Comparison of ENCODE assay signal across 8 mouse cellular contexts in genomic region chr2:152293179-152293726, GRCm38 (mm10). TPM values are rescaled to one million over a fixed set of nuclear protein-coding genes. Genes with fewer than 3 reads are reported as not detected.
DNase-seq lines count a peak whose midpoint lies in the region; ATAC-seq lines count a peak whose summit lies in the region.

No protein-coding gene starts in this region.

- no peaks in the 10 kb centered on the region for H3K9me3 ChIP-seq in heart, embryonic 14.5 days (ENCODE audit: control insufficient read depth, low read length)
- no peaks in the 10 kb centered on the region for H3K9me3 ChIP-seq in hindbrain, embryonic 11.5 days (ENCODE audit: control insufficient read depth, low read length)

- H3K4me1 ChIP-seq in heart, embryonic 14.5 days (ENCODE audit: control insufficient read depth in 2 of 2, insufficient read depth in 2 of 2, low read length in 2 of 2), result peaks cover 8 to 28% of the 10 kb centered on the region in 2 experiments
- peaks cover 4% of the 10 kb centered on the region for H3K4me1 ChIP-seq in hindbrain, embryonic 11.5 days (replicated peaks; ENCODE audit: control insufficient read depth, insufficient read depth, low read length)

- H3K27ac ChIP-seq in heart, embryonic 14.5 days (replicated peaks in 1 of 2; ENCODE audit: control insufficient read depth in 1 of 2, insufficient read depth in 1 of 2, low read depth in 2 of 2, low read length in 2 of 2), result peak overlapping the region in 1 of 2 experiments; percentile 17; a peak in 2 of 4 replicates
- no peak overlapping the region for H3K27ac ChIP-seq in hindbrain, embryonic 11.5 days (ENCODE audit: low read depth, low read length)

- intact Hi-C loops in heart, postnatal 25 days (cut with DNase I), result no loop called here

- peak overlapping the region; percentile 65 for H3K4me2 ChIP-seq in heart, embryonic 14.5 days (ENCODE audit: low read length)
- H3K4me2 ChIP-seq in hindbrain, embryonic 11.5 days (replicated peaks; ENCODE audit: low read depth, low read length), result peak overlapping the region; percentile 71

- ATAC-seq in heart, embryonic 14.5 days (ENCODE audit: insufficient number of reproducible peaks, insufficient read depth, low FRiP score, low read depth), result peak; percentile 28; the same call in 1 of the 2 replicates
- peak; percentile 82 for ATAC-seq in hindbrain, embryonic 11.5 days (ENCODE audit: low FRiP score)

- peak overlapping the region; percentile 94 for H3K9ac ChIP-seq in heart, embryonic 14.5 days (ENCODE audit: low read length)
- peak overlapping the region; percentile 47; the same call in 1 of the 2 replicates for H3K9ac ChIP-seq in hindbrain, embryonic 11.5 days (ENCODE audit: low read depth, low read length)

- H3K27me3 ChIP-seq in heart, embryonic 14.5 days (ENCODE audit: control insufficient read depth, insufficient read depth, low read length), result no peaks in the 10 kb centered on the region
- no peaks in the 10 kb centered on the region for H3K27me3 ChIP-seq in hindbrain, embryonic 11.5 days (ENCODE audit: control insufficient read depth, insufficient read depth, low read length)

- WGBS in heart, embryonic 14.5 days, result 1% methylated on average over 15 of the region's 15 CpGs
- WGBS in hindbrain, embryonic 11.5 days, result under 1% methylated on average over 15 of the region's 15 CpGs

- no peaks in the 10 kb centered on the region for H3K36me3 ChIP-seq in heart, embryonic 14.5 days (ENCODE audit: control insufficient read depth, insufficient read depth, low read length)
- H3K36me3 ChIP-seq in hindbrain, embryonic 11.5 days (ENCODE audit: control insufficient read depth, insufficient read depth, low read length), result no peaks in the 10 kb centered on the region

- DNase-seq in heart, postnatal 25 days (ENCODE audit: low spot score), result no peak
- DNase-seq in MN1 (ENCODE audit: low spot score), result peak; percentile 42
- no peak for DNase-seq in hindbrain, embryonic 11.5 days (ENCODE audit: low spot score)
- peak; percentile 8 for DNase-seq in mesoderm, embryonic 11.5 days (ENCODE audit: low read depth, low spot score)
- no peak for DNase-seq in adrenal gland, postnatal 4 days (ENCODE audit: low spot score in 2 of 2)
- DNase-seq in urinary bladder, adult 18-20 months (ENCODE audit: low spot score in 2 of 2), result no peak
- no peak for DNase-seq in gastrocnemius, adult 8-10 months (ENCODE audit: low spot score in 2 of 2)

- peak overlapping the region; percentile 94 to 96 for H3K4me3 ChIP-seq in heart, embryonic 14.5 days (ENCODE audit: control insufficient read depth in 1 of 2, insufficient read depth in 1 of 2, low read depth in 1 of 2, low read length in 2 of 2)
- peak overlapping the region; percentile 92 for H3K4me3 ChIP-seq in hindbrain, embryonic 11.5 days (ENCODE audit: low read depth, low read length)

RNA-seq across cellular contexts. Expression of gene Tbc1d20, which starts 0.4 kb away (rescaled TPM):
- polyA plus RNA-seq in heart, embryonic 14.5 days (2014; fragmentation: Nextera tagmentation; extraction: Ambion mirVana), result 31.6 and 32.2 TPM in 2 replicates
- 10 to 100 TPM; 43.1 to 43.5 TPM for total RNA-seq in heart, postnatal 25 days (2021)
- 23.7 and 24.2 TPM in 2 replicates for polyA plus RNA-seq in hindbrain, embryonic 11.5 days (2014; fragmentation: Nextera tagmentation; extraction: Ambion mirVana)
- 100 to 1,000 TPM in 1 of 2 experiments, 10 to 100 TPM in 1; 93.0 to 101 TPM for total RNA-seq in adrenal gland, postnatal 4 days (2021)
- total RNA-seq in gastrocnemius, adult 8-10 months (2022), result 10 to 100 TPM; 18.4 to 27.9 (median 24.9) TPM

RNA-seq across cellular contexts. Expression of gene Rbck1, which starts 39.2 kb away (rescaled TPM):
- 63.0 and 63.1 TPM in 2 replicates for polyA plus RNA-seq in heart, embryonic 14.5 days (2014; fragmentation: Nextera tagmentation; extraction: Ambion mirVana)
- total RNA-seq in heart, postnatal 25 days (2021), result 10 to 100 TPM; 51.9 to 55.9 TPM
- polyA plus RNA-seq in hindbrain, embryonic 11.5 days (2014; fragmentation: Nextera tagmentation; extraction: Ambion mirVana), result 64.7 and 70.6 TPM in 2 replicates
- 100 to 1,000 TPM; 139 TPM for total RNA-seq in adrenal gland, postnatal 4 days (2021)
- total RNA-seq in gastrocnemius, adult 8-10 months (2022), result 10 to 100 TPM; 23.7 to 31.7 (median 27.1) TPM

RNA-seq across cellular contexts. Expression of gene Trib3, which starts 50.6 kb away (rescaled TPM):
- polyA plus RNA-seq in heart, embryonic 14.5 days (2014; fragmentation: Nextera tagmentation; extraction: Ambion mirVana), result 1.8 and 1.9 TPM in 2 replicates
- total RNA-seq in heart, postnatal 25 days (2021), result 1 to 10 TPM; 2.2 to 3.0 TPM
- 0.86 and 1.7 TPM in 2 replicates for polyA plus RNA-seq in hindbrain, embryonic 11.5 days (2014; fragmentation: Nextera tagmentation; extraction: Ambion mirVana)
- 1 to 10 TPM; 4.3 to 4.9 TPM for total RNA-seq in adrenal gland, postnatal 4 days (2021)
- 1 to 10 TPM in 2 of 4 experiments, under 1 TPM in 2; 0.58 to 2.0 (median 1.1) TPM for total RNA-seq in gastrocnemius, adult 8-10 months (2022)

Comparison
In these comparisons a context has a peak if more than half of its experiments do, and no peak if none do; other contexts are left out.
1. DNase-seq: peak in MN1 (single experiment) and mesoderm, embryonic 11.5 days (single experiment); none in heart, postnatal 25 days (single experiment), hindbrain, embryonic 11.5 days (single experiment), adrenal gland, postnatal 4 days (0 of 2), urinary bladder, adult 18-20 months (0 of 2) and gastrocnemius, adult 8-10 months (0 of 2).